Mouse (Mus musculus): ENCODE measurements around the gene Prrc2a. TPM values are rescaled to one million over a fixed set of nuclear protein-coding genes. Genes with fewer than 3 reads are reported as not detected.

Prrc2a gene
- 228 and 250 TPM in 2 replicates for polyA plus RNA-seq (2012; rRNA removed)

DNA sequence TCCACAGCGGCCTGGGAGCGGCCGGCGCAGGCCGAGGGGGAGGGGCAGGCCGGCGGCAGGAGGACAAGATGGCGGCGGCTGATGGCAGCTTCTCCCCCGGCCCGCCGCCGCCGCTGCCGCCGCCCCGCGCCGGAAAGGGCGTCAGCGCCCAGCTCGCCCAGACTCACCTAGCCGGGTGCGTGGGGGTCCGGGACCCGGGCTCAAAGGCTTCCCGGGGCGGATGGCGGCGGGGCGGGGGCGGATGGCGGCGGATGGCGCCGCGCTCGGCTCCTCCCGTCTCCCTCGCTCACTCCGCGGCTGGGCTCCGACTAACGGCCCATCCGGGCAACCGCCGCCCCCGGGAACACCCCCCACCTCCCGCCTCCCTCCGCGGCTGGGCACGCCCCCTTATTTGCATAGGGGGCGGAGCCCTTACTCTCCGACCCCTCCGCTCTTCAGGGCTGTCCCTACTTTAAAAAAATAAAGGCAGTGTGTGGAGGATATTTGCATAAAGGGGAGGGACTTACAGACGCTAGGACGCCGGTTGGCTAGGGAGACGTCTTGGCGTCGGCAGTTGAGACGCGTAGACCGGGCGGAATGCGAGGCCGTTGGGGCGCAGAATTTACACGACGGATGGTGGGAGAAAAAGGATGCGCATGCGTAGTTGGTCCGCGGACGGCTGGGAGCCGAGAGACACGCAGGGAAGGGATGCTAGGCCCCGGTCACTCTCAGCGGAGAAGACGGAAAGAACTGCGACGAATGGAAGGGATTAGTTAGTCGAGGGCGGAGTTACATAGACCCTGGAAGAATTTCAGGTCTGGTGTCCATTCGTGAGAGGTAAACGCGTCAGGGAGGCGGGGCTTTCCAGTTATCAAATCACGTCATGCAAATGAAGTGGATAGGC, at the start of gene Prrc2a:
Gene Prrc2a (minus strand): TSS at position 330 of the 883 bp plus-strand sequence.

DNA sequence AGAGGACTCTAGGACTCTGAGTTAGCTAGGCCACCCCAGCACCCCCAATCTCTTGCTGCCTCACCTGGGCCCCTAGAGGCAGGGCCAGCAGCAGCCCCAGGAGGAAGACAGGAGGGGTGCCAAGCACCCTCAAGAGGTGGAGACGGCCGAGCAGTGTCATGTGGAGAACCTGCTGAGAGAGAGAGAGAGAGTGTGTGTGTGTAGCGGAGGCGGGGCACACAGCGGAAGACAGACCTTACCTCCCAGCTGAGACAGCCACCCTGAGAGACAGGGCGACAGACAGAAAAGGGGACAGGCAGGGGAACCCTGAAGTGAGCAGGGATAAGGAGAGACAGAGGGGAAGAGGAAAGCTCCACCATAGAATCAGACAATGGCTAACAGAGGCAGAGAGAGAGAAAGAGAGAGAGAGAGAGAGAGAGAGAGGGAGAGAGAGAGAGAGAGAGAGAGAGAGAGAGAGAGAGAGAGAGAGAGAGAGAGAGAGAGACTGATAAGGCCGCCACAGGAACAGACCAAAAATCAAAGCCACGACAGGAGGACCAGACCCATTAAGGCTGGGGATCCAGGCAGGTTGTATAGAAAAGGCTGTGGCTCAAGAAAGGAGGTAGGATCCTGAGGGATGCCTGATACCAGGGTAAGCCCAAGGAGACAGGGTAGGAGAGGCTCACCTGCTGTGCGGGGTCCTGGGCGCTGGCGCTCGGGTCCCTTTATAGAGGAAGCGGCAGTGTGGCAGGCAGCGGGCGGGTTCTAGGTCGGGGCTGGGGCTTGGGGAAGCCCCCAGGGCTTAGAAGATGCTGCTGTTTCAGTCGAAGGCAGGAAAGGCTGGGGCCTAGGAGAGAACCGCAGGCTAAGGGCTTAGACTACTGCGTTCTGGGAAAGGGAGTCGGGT, 40.0 kb upstream of the Prrc2a start, which contains the start of gene Lta:
Gene Lta (minus strand): TSS at position 858 of the 886 bp plus-strand sequence.

DNA sequence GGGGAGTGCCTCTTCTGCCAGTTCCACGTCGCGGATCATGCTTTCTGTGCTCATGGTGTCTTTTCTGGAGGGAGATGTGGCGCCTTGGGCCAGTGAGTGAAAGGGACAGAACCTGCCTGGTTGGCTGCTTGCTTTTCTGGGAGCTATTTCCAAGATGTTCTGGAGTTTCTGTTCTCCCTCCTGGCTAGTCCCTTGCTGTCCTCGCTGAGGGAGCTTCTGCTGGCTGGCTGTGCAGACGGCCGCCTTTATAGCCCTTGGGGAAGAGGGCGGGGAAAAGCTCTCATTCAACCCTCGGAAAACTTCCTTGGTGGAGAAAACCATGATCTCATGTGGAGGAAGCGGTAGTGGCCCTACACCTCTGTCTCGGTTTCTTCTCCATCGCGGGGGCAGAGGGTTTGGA, 37.1 kb upstream of the Prrc2a start, which contains the start of gene Tnf:
Gene Tnf (minus strand): TSS at position 221 of the 400 bp plus-strand sequence.

DNA sequence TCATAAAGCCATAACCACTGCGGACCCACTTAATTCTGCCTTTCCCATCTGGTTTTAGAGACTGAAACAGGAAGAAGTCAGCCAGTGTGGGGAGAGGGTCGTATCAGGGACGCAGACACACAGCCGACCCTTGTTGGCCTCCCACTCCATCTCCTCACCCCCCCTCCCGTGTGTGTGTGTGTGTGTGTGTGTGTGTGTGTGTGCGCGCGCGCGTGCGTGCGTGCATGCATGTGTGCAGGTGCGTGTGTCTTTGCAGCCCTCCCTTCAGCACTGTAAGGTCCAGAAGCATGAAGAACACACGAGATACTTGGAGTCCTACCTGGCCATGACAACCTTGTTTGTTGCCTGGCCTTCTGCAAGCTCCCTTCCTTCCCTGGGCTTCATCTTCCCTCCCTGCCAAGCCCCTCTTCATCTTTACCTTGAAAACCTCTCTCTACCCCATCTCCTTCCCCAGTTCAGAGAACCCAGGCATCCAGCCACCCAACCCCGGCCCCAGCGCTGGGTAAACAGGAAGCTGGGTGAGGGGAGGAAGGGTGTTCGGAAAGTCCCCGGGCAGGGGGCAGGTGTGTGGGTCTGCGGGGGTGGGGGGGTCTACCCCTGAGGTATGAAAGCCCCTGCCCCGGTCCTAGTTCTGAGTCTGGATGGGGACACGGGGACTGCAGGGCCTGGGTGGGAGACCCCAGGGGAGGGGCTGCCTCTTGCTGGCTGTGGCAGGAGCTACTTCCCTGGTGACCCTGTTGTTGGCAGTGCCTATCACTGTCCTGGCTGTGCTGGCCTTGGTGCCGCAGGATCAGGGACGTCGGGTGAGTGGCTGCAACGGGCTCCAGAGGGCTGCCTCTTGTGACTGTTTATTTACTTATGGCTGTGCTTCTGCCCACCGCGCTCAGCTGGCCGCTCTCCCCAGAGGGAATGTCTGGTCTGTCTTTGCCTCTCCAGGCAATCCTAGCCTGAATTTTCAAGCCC, 29.5 kb upstream of the Prrc2a start, which contains the start of gene Ltb:
Gene Ltb (plus strand): TSS at position 559 of the 963 bp plus-strand sequence.

GRCm38 (mm10) chr17:35187959-35188610, 23.4 kb upstream of the Prrc2a start, which contains the start of gene Lst1:
TSS of gene Lst1 (minus strand) at chr17:35188439.

DNA sequence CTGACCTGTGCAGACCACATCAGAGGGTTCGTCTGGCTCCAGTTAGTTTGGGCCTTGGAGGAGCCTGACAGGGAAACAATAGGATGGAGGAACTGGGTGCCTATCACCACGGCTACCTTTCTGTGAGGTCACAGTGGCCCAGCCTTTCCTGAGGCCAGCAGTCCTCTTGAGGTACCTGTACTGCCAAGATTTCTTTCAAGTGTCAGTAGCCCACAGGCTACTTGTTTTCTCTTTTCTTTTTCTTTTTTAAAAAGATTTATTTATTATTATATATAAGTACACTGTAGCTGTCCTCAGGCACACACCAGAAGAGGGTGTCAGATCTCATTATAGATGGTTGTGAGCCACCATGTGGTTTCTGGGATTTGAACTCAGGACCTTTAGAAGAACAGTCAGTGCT, 11.3 kb upstream of the Prrc2a start, which contains the start of gene Aif1:
Gene Aif1 (minus strand): TSS at position 101 of the 400 bp plus-strand sequence.

DNA sequence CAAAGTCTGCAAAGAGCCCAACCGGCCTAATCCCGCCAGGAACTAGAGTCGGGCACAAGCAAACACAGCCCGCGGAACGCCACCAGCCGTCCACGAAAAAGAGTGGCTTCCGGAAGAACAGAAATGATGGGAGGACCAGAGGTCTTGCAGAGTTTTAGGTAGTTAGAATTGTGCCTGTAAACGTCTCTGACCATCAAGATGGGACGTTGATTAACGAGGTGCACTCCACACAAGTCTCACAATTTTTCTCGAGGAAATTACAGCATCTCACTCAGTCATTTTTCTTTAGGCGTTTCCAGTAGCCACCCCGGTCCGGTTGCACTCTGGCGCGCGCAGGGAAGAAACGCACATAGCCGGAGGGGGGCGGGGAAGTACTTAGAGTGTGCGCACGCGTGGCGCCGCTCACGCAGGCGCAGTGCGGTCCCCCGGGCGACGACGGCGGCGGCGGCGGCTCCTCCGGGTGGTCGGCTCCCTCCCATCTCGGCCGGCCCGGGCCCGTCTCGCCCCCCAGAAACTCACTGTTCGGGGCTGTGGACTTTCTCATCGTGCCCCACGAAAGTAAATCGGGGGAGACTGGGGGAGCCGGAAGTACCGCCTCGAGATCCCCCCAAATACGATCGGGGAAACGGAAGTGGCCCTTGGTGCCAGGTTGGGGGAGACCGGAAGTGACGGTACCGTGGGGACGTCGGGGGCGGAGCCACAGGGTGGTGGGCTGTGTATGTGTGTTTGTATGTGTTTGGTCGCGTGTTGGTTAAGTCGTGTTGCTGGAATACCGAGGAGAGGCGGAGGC, 29.7 kb downstream of the Prrc2a start, which contains the start of gene Bag6:
Gene Bag6 (plus strand): TSS at position 378 of the 790 bp plus-strand sequence.

GRCm38 (mm10) chr17:35131500-35132173, 33.1 kb downstream of the Prrc2a start, which contains the start of gene Apom:
TSS of gene Apom (minus strand) at chr17:35132050.

GRCm38 (mm10) chr17:35126206-35126611, 38.5 kb downstream of the Prrc2a start, which contains the start of gene D17H6S53E:
TSS of gene D17H6S53E (plus strand) at chr17:35126373.

DNA sequence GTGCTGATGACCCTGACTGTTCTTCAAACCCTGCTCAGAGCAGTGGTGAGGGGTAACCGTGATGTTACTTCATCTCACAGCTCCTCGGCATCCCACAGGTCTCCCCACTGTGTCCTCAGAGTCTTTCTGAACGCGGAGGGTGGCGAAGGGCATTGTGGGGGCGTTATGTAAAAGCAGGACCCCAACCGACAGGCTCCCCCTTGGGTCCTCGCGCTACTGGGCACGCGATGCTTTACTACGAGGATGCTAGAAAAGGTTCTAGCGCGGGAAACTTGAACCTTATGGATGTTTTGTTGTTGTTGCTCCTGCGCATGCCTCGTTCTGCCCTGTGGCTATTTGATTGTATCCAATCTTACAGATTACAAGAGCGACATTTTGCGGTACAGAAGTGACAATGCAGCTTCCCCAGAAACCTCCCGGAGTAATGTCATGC, 42.8 kb downstream of the Prrc2a start, which contains the start of gene Csnk2b:
Gene Csnk2b (minus strand): TSS at position 183 of the 433 bp plus-strand sequence.

GRCm38 (mm10) chr17:35121143-35121799, 43.4 kb downstream of the Prrc2a start, which contains the start of gene Gpank1:
TSS of gene Gpank1 (plus strand) at chr17:35121455.

GRCm38 (mm10) chr17:35115046-35116019, 49.4 kb downstream of the Prrc2a start, which contains the start of gene Ly6g5b:
TSS of gene Ly6g5b (minus strand) at chr17:35115428.

DNA sequence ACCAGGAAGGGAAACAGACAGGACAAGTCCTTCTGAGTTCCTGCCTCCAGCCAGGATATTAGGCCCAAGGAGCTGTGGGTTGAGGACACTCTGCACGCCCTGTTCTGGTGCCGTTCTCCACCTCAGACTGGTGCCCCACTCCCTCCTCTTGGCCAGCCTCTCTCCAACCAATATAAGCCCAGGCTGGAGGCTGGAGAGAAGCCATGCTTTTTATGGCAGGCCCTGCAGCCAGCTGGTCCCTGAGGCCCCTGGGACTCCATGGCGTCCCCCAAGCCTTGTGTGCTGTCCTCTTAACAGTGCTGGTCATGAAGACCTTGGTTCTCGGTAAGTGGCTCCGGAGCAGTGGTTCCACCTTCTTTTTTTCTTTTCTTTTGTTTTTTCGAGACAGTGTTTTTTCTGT, 56.6 kb downstream of the Prrc2a start, which contains the start of gene Ly6g5c:
Gene Ly6g5c (plus strand): TSS at position 183 of the 400 bp plus-strand sequence.

